Mouse (Mus musculus) hindbrain, embryonic 16.5 days (tissue): ENCODE data around the gene Asrgl1. TPM values are rescaled to one million over a fixed set of nuclear protein-coding genes. Genes with fewer than 3 reads are reported as not detected.

Source experiments
- ATAC-seq: fragments of 200-750 bp; cut with Nextera tagmentation; 2 replicates; pipeline ENCODE4 v1.8.0; 2017; ENCODE audit warnings: moderate TSS enrichment, moderate library complexity
- H3K27ac ChIP-seq: fragments of 300-500 bp; sonication (generic); 2 replicates; pipeline ENCODE4 v1.5.1; 2014; ENCODE audit warnings: low read depth, mild to moderate bottlenecking, control low read depth, low read length, moderate library complexity
- H3K27me3 ChIP-seq: fragments of 300-500 bp; sonication (generic); replicated peaks from 2 replicates; pipeline ENCODE4 v1.6.1; 2014; ENCODE audit warnings: low read length; ENCODE audit not compliant: control insufficient read depth, insufficient read depth
- H3K36me3 ChIP-seq: fragments of 300-500 bp; sonication (generic); 2 replicates; pipeline ENCODE4 v1.6.1; 2014; ENCODE audit warnings: mild to moderate bottlenecking, low read length, moderate library complexity, mixed read lengths; ENCODE audit not compliant: control insufficient read depth, insufficient read depth
- H3K4me1 ChIP-seq: fragments of 300-500 bp; sonication (generic); 2 replicates; pipeline ENCODE4 v1.6.1; 2014; ENCODE audit warnings: low read depth, low read length; ENCODE audit not compliant: control insufficient read depth, insufficient read depth
- H3K4me2 ChIP-seq: fragments of 300-500 bp; sonication (generic); 2 replicates; pipeline ENCODE4 v1.6.1; 2014; ENCODE audit warnings: mild to moderate bottlenecking, low read length, control low read depth, moderate library complexity
- H3K4me3 ChIP-seq: fragments of 300-500 bp; sonication (generic); 2 replicates; pipeline ENCODE4 v1.5.1; 2014; ENCODE audit warnings: mild to moderate bottlenecking, low read length, control low read depth, moderate library complexity
- H3K9ac ChIP-seq: fragments of 300-500 bp; sonication (generic); 2 replicates; pipeline ENCODE4 v1.6.1; 2014; ENCODE audit warnings: low read depth, mild to moderate bottlenecking, control low read depth, low read length, moderate library complexity
- H3K9me3 ChIP-seq: fragments of 300-500 bp; sonication (generic); 2 replicates; pipeline ENCODE4 v1.6.1; 2014; ENCODE audit warnings: mild to moderate bottlenecking, low read length, moderate library complexity; ENCODE audit not compliant: control insufficient read depth
- WGBS: fragments of 180-500 bp; shearing (Covaris S2); extraction: QIAGEN DNeasy Blood & Tissue Kit; methylation state at CpG from one replicate; pipeline ENCODE4 v1.1.7; 2014; 5-methylcytosine and 5-hydroxymethylcytosine counted together
- polyA plus RNA-seq: library from polyadenylated mRNA; unstranded; fragments of >200 nt; fragmentation: Nextera tagmentation; extraction: Ambion mirVana; gene quantifications from 2 replicates; pipeline ENCODE4 v1.2.1, GENCODE M21; 2015

The Asrgl1 gene
- polyA plus RNA-seq, 1 experiment from 2014 or later = 44.9 TPM

- no peak overlapping the region for H3K9ac ChIP-seq
- H3K4me2 ChIP-seq = no peak overlapping the region
- no peak for ATAC-seq
- H3K27me3 ChIP-seq = no peaks in the 10 kb centered on the region
- WGBS = 78% methylated on average over 5 of the region's 5 CpGs
- H3K36me3 ChIP-seq = no peaks in the 10 kb centered on the region
- no peak overlapping the region for H3K4me3 ChIP-seq
- H3K9me3 ChIP-seq = no peaks in the 10 kb centered on the region
- H3K27ac ChIP-seq = no peak overlapping the region
- peaks cover 19% of the 10 kb centered on the region for H3K4me1 ChIP-seq
Measured at GRCm38 (mm10) chr19:9067292-9067691, 68.1 kb downstream of the Asrgl1 start.

- Histone ChIP-seq H3K4me2 (no peak overlapping the region), H3K4me3 (no peak overlapping the region), H3K9ac (no peak overlapping the region), H3K4me1 (peaks cover 11% of the 10 kb centered on the region; the same call in 1 of the 2 replicates), H3K27me3 (no peaks in the 10 kb centered on the region), H3K36me3 (no peaks in the 10 kb centered on the region), H3K27ac (peak overlapping the region; percentile 42), H3K9me3 (no peaks in the 10 kb centered on the region)
- 56% methylated on average over 9 of the region's 9 CpGs for WGBS
- peak; percentile 94 for ATAC-seq
Measured at GRCm38 (mm10) chr19:9065621-9066561, 69.5 kb downstream of the Asrgl1 start.

- Histone ChIP-seq H3K36me3 (no peaks in the 10 kb centered on the region), H3K9ac (no peak overlapping the region), H3K9me3 (no peaks in the 10 kb centered on the region), H3K4me3 (no peak overlapping the region), H3K4me1 (peaks cover 9% of the 10 kb centered on the region; the same call in 1 of the 2 replicates), H3K27ac (no peak overlapping the region), H3K27me3 (no peaks in the 10 kb centered on the region), H3K4me2 (no peak overlapping the region)
- WGBS = 83% methylated on average over 3 of the region's 3 CpGs
- no peak for ATAC-seq
Measured at GRCm38 (mm10) chr19:9063831-9064230, 71.6 kb downstream of the Asrgl1 start.

GRCm38 (mm10) chr19:9062822-9063221 lies 72.6 kb downstream of the Asrgl1 start:
- 94% methylated on average over 2 of the region's 2 CpGs for WGBS
- Histone ChIP-seq H3K9ac (no peak overlapping the region), H3K4me1 (peaks cover 9% of the 10 kb centered on the region; the same call in 1 of the 2 replicates), H3K4me3 (no peak overlapping the region), H3K27me3 (no peaks in the 10 kb centered on the region), H3K27ac (no peak overlapping the region), H3K36me3 (no peaks in the 10 kb centered on the region), H3K4me2 (no peak overlapping the region), H3K9me3 (no peaks in the 10 kb centered on the region)
- ATAC-seq = no peak

- 81% methylated on average over 8 of the region's 8 CpGs for WGBS
- Histone ChIP-seq H3K27ac (no peak overlapping the region), H3K27me3 (no peaks in the 10 kb centered on the region), H3K9ac (no peak overlapping the region), H3K9me3 (no peaks in the 10 kb centered on the region), H3K4me1 (peaks cover 5% of the 10 kb centered on the region; the same call in 1 of the 2 replicates), H3K4me3 (no peak overlapping the region), H3K4me2 (no peak overlapping the region), H3K36me3 (no peaks in the 10 kb centered on the region)
- ATAC-seq = no peak
Measured at GRCm38 (mm10) chr19:9061221-9061893, 74.1 kb downstream of the Asrgl1 start.

- no peak overlapping the region for H3K27ac ChIP-seq
- no peak overlapping the region for H3K4me2 ChIP-seq
- H3K4me3 ChIP-seq = no peak overlapping the region
- no peaks in the 10 kb centered on the region for H3K36me3 ChIP-seq
- ATAC-seq = no peak
- H3K9me3 ChIP-seq = no peaks in the 10 kb centered on the region
- H3K4me1 ChIP-seq = no peaks in the 10 kb centered on the region
- no peaks in the 10 kb centered on the region for H3K27me3 ChIP-seq
- 70% methylated on average over 4 of the region's 4 CpGs for WGBS
- H3K9ac ChIP-seq = no peak overlapping the region
Measured at GRCm38 (mm10) chr19:9060103-9060502, 75.3 kb downstream of the Asrgl1 start.

Other genes with a start within 250 kb of the Asrgl1 start
- gene 1810009A15Rik, start 246.8 kb downstream of the Asrgl1 start, polyA plus RNA-seq = 44.3 and 46.5 TPM in 2 replicates
- not detected in 2 replicates for gene Gm49416, start 246.7 kb downstream of the Asrgl1 start, polyA plus RNA-seq
- 31.1 and 35.2 TPM in 2 replicates for gene Ints5, start 242.6 kb downstream of the Asrgl1 start, polyA plus RNA-seq
- gene Ganab, start 237.6 kb downstream of the Asrgl1 start, polyA plus RNA-seq = 72.1 and 84.5 TPM in 2 replicates
- gene B3gat3, start 215.3 kb downstream of the Asrgl1 start, polyA plus RNA-seq = 98.3 and 99.5 TPM in 2 replicates
- 2.9 and 3.0 TPM in 2 replicates for gene Rom1, start 206.3 kb downstream of the Asrgl1 start, polyA plus RNA-seq
- 10.3 and 11.3 TPM in 2 replicates for gene Eml3, start 206.1 kb downstream of the Asrgl1 start, polyA plus RNA-seq
- gene Mta2, start 193.8 kb downstream of the Asrgl1 start, polyA plus RNA-seq = 91.3 and 103 TPM in 2 replicates
- 23.9 and 26.3 TPM in 2 replicates for gene Tut1, start 181.8 kb downstream of the Asrgl1 start, polyA plus RNA-seq
- 284 and 301 TPM in 2 replicates for gene Eef1g, start 168.6 kb downstream of the Asrgl1 start, polyA plus RNA-seq
- 3.5 and 4.8 TPM in 2 replicates for gene Ahnak, start 146.4 kb downstream of the Asrgl1 start, polyA plus RNA-seq
- gene Scgb1a1, start 47.7 kb downstream of the Asrgl1 start, polyA plus RNA-seq = not detected in 2 replicates